Mouse (Mus musculus): Measurements from ENCODE around the gene Hdac9.

The Hdac9 gene

GRCm38 (mm10) chr12:34806528-34806927 lies 110.4 kb downstream of the Hdac9 start:
- DNase-seq, result no peak

DNA sequence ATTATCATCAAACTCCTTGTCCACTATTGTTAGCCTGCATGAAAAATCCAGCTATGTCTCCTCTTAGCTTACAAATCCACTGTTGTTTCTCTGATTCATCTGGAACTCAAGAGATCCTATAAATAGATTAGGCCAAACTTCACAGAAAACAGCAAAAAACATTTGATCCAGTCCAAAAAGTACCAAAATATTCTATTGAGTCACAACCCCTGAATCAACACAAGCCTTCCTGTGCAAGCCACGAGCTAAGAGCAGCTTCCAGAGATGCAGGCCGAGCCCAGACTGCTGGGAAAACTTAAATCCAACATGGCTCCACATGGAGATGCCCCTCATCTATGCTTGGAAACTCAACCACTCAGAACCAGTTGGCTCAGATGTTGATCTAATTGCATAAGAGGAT lies 113.2 kb downstream of the Hdac9 start:
- DNase-seq, result no peak

- DNase-seq, result no peak
These were observed 114.6 kb downstream of the Hdac9 start for GRCm38 (mm10) chr12:34802308-34802707.

DNA sequence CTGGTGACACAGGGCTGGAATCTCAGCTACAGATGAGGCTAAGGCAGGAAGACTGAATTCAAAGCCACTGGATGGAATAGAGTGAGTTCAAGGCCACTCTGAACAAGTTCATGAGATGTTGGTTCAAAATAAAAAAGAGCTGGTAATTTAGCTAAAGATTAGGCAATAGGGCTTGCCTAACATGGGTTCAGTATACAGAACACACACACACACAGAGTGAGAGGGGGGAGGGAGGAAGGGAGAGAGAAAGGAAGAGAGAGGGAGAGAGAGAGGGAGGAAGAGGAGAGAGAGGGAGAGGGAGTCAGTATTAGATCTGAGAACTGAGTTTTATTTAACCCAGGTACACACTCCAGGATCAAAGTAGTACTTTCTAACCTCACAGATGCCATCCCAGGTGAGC lies 115.1 kb downstream of the Hdac9 start:
- no peak for DNase-seq

DNA sequence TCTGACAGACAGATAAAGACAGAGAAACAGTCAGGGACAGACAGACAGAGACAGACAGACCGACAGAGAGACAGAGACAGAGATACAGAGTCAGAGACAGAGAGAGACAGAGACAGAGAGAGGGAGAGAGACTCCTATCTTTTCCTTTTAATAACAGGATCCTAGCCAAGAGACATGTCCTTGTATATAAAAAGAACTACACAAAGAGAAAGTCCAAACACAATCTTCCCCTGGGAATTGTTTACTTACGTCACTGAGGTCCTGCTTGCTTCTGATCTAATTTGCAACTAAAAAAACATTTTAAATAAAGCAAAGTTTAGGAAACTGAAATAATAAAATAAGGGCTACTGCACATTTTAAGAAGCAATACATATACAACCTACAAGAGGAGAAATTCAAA lies 119.5 kb downstream of the Hdac9 start:
- DNase-seq, result no peak

- no peak for DNase-seq
These were observed 121.4 kb downstream of the Hdac9 start for GRCm38 (mm10) chr12:34795487-34795886.

DNA sequence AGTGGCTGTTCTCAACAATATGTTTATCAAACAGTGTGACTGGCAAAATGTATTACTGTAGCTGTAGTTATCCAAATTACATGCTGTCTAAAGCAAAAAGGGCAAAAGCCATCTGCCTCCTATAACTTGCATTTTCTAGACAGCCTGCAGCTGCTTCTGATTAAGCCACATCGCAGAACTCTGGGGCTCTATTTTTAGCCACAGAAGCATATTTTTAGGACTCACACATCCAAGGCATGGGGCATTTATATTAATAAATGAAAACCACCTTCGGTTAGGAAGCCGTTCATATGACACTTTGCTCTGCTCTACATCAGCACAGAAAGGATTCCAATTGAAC lies 124.8 kb downstream of the Hdac9 start:
- no peak for DNase-seq

GRCm38 (mm10) chr12:34791213-34792112 lies 125.4 kb downstream of the Hdac9 start:
- no peak for DNase-seq

DNA sequence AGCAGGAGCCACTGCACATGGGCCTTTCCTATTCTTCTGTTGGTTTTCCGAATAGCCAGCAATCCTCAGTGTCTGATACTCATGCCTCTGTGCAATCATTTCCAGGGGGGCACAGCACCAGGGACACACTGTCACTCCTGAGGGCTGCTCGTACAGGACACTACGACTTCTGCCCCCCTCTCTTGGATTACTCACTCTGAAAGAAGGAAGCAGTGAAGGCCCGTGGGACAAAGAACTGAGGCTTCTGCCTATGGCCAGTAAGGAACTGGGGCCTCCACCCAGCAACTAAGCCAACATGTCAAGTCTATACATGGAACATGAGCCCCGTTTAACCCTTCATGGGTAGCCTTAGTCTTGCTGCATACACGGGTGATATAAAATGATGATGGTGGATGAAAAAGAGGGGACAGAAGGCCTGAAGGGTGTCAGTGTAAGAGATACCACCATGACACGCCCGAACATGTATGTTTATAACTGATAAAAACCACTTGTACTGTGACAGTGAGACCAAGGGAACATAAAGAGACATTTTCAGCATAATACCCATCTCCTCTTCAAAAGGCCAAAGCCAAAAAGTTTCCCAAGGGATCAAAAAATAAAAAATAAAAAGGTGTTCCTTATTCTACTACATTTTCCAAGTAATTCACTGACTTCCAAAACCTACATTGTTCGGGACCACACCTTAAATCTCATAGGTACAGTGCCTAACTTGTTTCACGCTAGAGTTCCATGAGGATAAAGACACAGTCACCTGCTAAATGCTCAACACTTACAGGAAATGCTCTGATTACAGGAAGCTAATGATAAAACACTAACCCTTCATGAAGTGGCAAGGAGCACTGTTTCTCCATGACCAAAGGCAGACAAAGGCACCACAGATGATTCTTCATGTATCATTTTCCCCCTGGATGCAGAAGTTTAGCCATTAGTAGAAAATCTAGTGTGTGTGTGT lies 127.6 kb downstream of the Hdac9 start:
- no peak for DNase-seq

GRCm38 (mm10) chr12:34787380-34787779 lies 129.5 kb downstream of the Hdac9 start:
- DNase-seq, result no peak

DNA sequence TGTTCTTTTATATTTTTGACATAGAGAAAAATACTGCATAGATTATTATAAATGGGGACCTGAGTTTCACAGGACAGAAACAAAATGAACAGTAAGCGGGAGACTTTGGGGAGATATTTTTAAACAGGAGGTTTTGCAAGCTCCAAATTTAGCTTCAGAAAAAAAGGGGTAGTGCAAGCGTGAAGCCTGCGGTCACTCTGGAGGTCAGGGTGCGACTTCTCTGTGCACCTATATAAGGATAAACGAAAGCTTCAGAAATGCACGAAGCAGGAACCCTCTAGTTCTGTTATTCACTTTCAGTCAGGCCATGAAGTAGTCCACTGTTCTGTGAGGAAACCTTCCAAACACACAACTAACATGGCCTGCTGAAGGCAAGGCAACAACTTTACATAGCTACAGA lies 133.3 kb downstream of the Hdac9 start:
- DNase-seq, result no peak

DNA sequence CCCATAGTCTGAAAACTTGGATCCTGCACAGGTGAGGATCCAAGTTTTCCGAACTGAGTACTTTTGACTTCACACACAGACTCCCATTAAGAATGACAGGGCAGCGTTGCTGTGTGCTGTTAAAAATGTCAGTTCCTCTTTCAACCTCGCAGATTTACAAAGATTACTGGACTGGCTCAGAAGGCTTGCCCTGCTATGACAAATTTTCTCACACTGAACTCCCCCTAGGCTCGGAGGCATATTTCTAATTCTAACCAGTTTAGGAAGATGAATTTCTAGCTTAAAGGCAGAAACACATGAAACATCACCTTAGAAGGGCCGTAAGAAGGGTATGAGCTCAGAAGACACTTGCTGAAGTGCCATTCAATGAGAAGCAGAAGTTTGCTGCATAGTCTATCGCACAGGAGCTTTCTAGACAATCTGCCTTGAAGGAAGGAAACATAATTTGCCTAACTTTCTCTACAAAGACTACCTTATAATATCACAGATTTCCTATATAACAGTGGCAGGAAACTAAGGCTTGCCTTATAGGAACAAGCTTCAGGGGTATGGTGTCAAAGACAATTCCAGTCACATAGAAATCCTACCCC lies 137.4 kb downstream of the Hdac9 start:
- no peak for DNase-seq

DNA sequence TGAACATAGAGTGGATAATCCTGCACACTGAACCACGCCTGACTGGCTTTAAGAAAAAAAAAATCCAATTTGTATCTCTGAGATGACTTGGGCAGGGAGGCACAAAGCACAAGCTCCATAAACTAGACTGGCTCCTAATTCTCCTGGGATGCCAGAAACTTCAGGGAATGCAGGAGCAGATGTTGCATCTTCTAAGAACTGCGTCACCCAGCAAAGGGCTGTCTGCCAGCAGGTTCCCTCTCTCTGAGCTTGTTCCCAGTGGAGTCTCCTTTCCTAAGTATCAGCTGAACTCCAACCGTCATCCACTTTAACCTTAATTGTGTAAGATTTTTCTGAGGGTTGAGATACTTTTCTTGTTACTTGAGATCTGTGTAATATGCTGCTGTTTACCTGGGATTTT lies 140.7 kb downstream of the Hdac9 start:
- DNase-seq, result no peak

DNA sequence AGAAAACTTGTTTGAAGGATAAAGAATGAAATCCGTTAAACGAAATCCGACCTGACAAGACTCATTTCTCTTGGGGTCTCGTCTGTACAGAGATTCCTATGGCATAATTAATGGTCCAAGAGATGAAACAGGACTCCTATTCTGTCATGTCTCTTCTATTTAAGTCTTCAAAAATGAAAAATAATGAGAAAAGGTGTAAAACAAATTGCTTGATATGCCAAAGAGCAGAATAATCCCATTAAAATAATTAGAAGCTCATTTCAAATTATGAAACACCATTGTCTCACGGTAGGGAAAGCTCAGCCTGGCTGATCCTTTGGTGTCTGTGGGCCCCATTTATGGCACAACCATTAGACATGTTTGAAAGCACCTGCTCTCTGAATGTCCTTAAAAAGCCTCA lies 142.8 kb downstream of the Hdac9 start:
- no peak for DNase-seq

GRCm38 (mm10) chr12:34767226-34767775 lies 149.6 kb downstream of the Hdac9 start:
- no peak for DNase-seq

DNA sequence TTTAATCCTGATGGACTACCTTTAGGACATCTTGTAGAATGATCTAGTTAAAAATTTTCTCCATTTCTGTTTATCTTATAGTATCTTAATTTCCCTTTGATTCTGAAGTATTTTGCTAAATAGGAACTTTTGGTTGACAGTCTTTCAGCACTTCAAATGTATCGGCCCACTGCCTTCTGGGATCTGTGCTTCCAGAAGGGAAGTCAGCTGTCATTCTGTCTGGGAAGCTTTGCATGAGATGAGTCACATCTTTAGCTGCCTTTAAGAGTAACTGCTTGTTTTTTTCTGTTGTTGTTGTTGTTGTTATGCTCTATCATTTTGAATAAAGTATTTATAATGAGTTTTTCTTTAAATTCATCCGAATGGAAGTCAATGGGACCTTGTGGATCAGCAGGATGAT lies 169.6 kb downstream of the Hdac9 start:
- no peak for DNase-seq

DNA sequence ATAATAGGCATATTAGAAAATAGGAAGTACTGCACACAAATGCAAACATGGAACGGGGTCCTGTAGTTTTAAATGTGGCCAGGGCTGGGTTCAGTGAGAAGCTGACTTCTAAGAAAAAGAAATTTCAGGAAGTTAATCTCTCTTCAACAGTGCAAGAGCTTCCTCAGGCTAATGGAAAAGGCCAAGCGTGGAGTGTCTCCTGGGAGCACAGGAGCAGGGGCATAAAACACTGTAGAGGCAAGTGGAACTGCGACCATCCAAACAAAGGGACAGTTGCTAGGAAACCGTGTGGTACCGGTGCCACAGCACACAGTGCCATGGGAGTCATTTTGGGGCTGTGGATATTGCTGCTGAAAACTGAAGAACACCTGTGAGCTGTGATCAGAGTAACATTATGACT lies 191.7 kb downstream of the Hdac9 start:
- DNase-seq, result no peak

- DNase-seq, result no peak
These were observed 192.6 kb downstream of the Hdac9 start for GRCm38 (mm10) chr12:34724274-34724673.

GRCm38 (mm10) chr12:34722831-34723490 lies 193.9 kb downstream of the Hdac9 start:
- no peak for DNase-seq

DNA sequence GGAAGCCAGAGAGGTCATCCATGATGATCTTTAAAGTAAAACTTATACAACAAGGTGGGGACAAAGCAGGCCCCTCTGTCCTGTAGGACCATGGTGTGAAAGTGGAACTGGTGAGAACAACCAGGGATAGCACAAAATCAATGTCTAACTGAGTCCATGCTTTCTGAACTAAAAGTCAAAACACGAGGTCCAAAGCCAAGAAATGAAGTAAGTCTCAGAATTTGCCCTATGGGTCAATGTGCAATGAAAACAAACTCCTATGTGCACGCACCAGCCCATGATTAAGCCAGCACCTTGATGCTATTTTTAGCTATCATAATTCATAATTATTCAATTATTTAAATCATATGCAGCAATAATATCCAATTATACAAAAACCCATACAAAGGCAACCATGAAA lies 196.0 kb downstream of the Hdac9 start:
- DNase-seq, result no peak

- DNase-seq, result no peak
These were observed 202.5 kb downstream of the Hdac9 start for GRCm38 (mm10) chr12:34714266-34714939.

DNA sequence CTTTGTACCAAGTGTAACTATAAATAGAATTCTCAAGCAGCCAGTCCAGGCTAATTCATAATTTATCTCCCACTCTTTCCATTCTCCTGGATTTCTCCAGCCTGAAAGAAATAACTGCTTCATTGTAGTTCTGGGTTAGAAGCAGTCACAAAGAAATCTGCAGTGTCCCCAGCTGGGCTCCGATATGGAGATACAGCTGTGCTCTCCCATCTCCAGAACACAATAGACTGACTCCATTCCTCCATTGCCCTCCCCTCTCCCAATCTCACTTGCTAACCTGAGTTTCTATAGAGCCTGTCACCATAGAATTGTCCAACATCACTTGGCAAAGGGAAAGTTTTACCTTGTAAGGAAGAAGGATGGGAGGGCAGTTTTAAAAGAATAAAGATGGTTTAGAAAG lies 218.9 kb downstream of the Hdac9 start:
- DNase-seq, result no peak

Data from cerebellum, adult 18-20 months (tissue).